Mouse (Mus musculus): Measurements from ENCODE around the gene Sik3. TPM values are rescaled to one million over a fixed set of nuclear protein-coding genes. Genes with fewer than 3 reads are reported as not detected.

Gene Sik3
- polyA plus RNA-seq, 1 experiment from 2014 or later, result 9.6 TPM

GRCm38 (mm10) chr9:46053014-46053666 is 40.5 kb downstream of the Sik3 start:
- no peak overlapping the region for H3K4me3 ChIP-seq (ENCODE audit: low read depth, low read length)
- H3K4me1 ChIP-seq (replicated peaks; ENCODE audit: control insufficient read depth, insufficient read depth, low read length), result peaks cover 16% of the 10 kb centered on the region
- no peak overlapping the region for H3K4me2 ChIP-seq (ENCODE audit: low read length)
- H3K9ac ChIP-seq (ENCODE audit: low read length), result no peak overlapping the region
- ATAC-seq (replicated peaks; ENCODE audit: low FRiP score, low TSS enrichment, low read depth), result no peak
- H3K27me3 ChIP-seq (replicated peaks; ENCODE audit: control insufficient read depth, insufficient read depth, low read length), result no peaks in the 10 kb centered on the region
- 84% methylated on average over 9 of the region's 9 CpGs for WGBS
- H3K36me3 ChIP-seq (ENCODE audit: control insufficient read depth, insufficient read depth, low read length), result no peaks in the 10 kb centered on the region
- H3K27ac ChIP-seq (ENCODE audit: low read depth), result no peak overlapping the region
- H3K9me3 ChIP-seq (ENCODE audit: control insufficient read depth, low read length), result no peaks in the 10 kb centered on the region
- DNase-seq (ENCODE audit: low spot score), result no peak

- H3K4me3 ChIP-seq (ENCODE audit: low read depth, low read length), result no peak overlapping the region
- 86% methylated on average over 3 of the region's 3 CpGs for WGBS
- H3K27ac ChIP-seq (ENCODE audit: low read depth), result no peak overlapping the region
- H3K36me3 ChIP-seq (ENCODE audit: control insufficient read depth, insufficient read depth, low read length), result no peaks in the 10 kb centered on the region
- H3K9ac ChIP-seq (ENCODE audit: low read length), result no peak overlapping the region
- ATAC-seq (replicated peaks; ENCODE audit: low FRiP score, low TSS enrichment, low read depth), result no peak
- no peak overlapping the region for H3K4me2 ChIP-seq (ENCODE audit: low read length)
- no peak for DNase-seq (ENCODE audit: low spot score)
- H3K4me1 ChIP-seq (replicated peaks; ENCODE audit: control insufficient read depth, insufficient read depth, low read length), result peaks cover 6% of the 10 kb centered on the region; the same call in 1 of the 2 replicates
- H3K27me3 ChIP-seq (replicated peaks; ENCODE audit: control insufficient read depth, insufficient read depth, low read length), result no peaks in the 10 kb centered on the region
- no peaks in the 10 kb centered on the region for H3K9me3 ChIP-seq (ENCODE audit: control insufficient read depth, low read length)
These were observed 45.4 kb downstream of the Sik3 start for GRCm38 (mm10) chr9:46058065-46058464.

GRCm38 (mm10) chr9:46060249-46060648 is 47.6 kb downstream of the Sik3 start:
- Histone ChIP-seq H3K9ac (ENCODE audit: low read length) (no peak overlapping the region), H3K27ac (ENCODE audit: low read depth) (no peak overlapping the region), H3K4me2 (ENCODE audit: low read length) (no peak overlapping the region), H3K9me3 (ENCODE audit: control insufficient read depth, low read length) (no peaks in the 10 kb centered on the region), H3K36me3 (ENCODE audit: control insufficient read depth, insufficient read depth, low read length) (no peaks in the 10 kb centered on the region), H3K4me3 (ENCODE audit: low read depth, low read length) (no peak overlapping the region), H3K4me1 (replicated peaks; ENCODE audit: control insufficient read depth, insufficient read depth, low read length) (peaks cover 3% of the 10 kb centered on the region; the same call in 1 of the 2 replicates), H3K27me3 (replicated peaks; ENCODE audit: control insufficient read depth, insufficient read depth, low read length) (no peaks in the 10 kb centered on the region)
- ATAC-seq (replicated peaks; ENCODE audit: low FRiP score, low TSS enrichment, low read depth), result no peak
- no peak for DNase-seq (ENCODE audit: low spot score)
- 81% methylated on average over 2 of the region's 2 CpGs for WGBS

GRCm38 (mm10) chr9:46061696-46062425 is 49.2 kb downstream of the Sik3 start:
- no peak overlapping the region for H3K4me3 ChIP-seq (ENCODE audit: low read depth, low read length)
- 65% methylated on average over 9 of the region's 9 CpGs for WGBS
- no peak overlapping the region for H3K9ac ChIP-seq (ENCODE audit: low read length)

GRCm38 (mm10) chr9:46064331-46064730 is 51.7 kb downstream of the Sik3 start:
- H3K4me2 ChIP-seq (ENCODE audit: low read length), result no peak overlapping the region
- H3K27ac ChIP-seq (ENCODE audit: low read depth), result no peak overlapping the region
- no peak overlapping the region for H3K9ac ChIP-seq (ENCODE audit: low read length)
- H3K36me3 ChIP-seq (ENCODE audit: control insufficient read depth, insufficient read depth, low read length), result no peaks in the 10 kb centered on the region
- peaks cover 7% of the 10 kb centered on the region; the same call in 1 of the 2 replicates for H3K4me1 ChIP-seq (replicated peaks; ENCODE audit: control insufficient read depth, insufficient read depth, low read length)
- no peak for ATAC-seq (replicated peaks; ENCODE audit: low FRiP score, low TSS enrichment, low read depth)
- no peaks in the 10 kb centered on the region for H3K27me3 ChIP-seq (replicated peaks; ENCODE audit: control insufficient read depth, insufficient read depth, low read length)
- no peak for DNase-seq (ENCODE audit: low spot score)
- H3K9me3 ChIP-seq (ENCODE audit: control insufficient read depth, low read length), result no peaks in the 10 kb centered on the region
- no peak overlapping the region for H3K4me3 ChIP-seq (ENCODE audit: low read depth, low read length)
- WGBS, result 92% methylated on average over 7 of the region's 7 CpGs

More at GRCm38 (mm10) chr9:46061696-46062425, 49.2 kb downstream of the Sik3 start:
- DNase-seq (ENCODE audit: low spot score), result no peak
- Histone ChIP-seq H3K4me1 (replicated peaks; ENCODE audit: control insufficient read depth, insufficient read depth, low read length) (0 out of 2 replicates have a peak, but pooled peaks cover 3% of the 10 kb centered on the region), H3K27ac (ENCODE audit: low read depth) (no peak overlapping the region), H3K36me3 (ENCODE audit: control insufficient read depth, insufficient read depth, low read length) (no peaks in the 10 kb centered on the region), H3K27me3 (replicated peaks; ENCODE audit: control insufficient read depth, insufficient read depth, low read length) (no peaks in the 10 kb centered on the region), H3K9me3 (ENCODE audit: control insufficient read depth, low read length) (no peaks in the 10 kb centered on the region), H3K4me2 (ENCODE audit: low read length) (no peak overlapping the region)
- no peak for ATAC-seq (replicated peaks; ENCODE audit: low FRiP score, low TSS enrichment, low read depth)

- ATAC-seq (replicated peaks; ENCODE audit: low FRiP score, low TSS enrichment, low read depth), result no peak
- 64% methylated on average over 4 of the region's 4 CpGs for WGBS
- Histone ChIP-seq H3K27ac (ENCODE audit: low read depth) (no peak overlapping the region), H3K4me2 (ENCODE audit: low read length) (no peak overlapping the region), H3K9me3 (ENCODE audit: control insufficient read depth, low read length) (no peaks in the 10 kb centered on the region), H3K36me3 (ENCODE audit: control insufficient read depth, insufficient read depth, low read length) (no peaks in the 10 kb centered on the region), H3K9ac (ENCODE audit: low read length) (no peak overlapping the region), H3K4me1 (replicated peaks; ENCODE audit: control insufficient read depth, insufficient read depth, low read length) (peaks cover 10% of the 10 kb centered on the region; the same call in 1 of the 2 replicates), H3K4me3 (ENCODE audit: low read depth, low read length) (no peak overlapping the region), H3K27me3 (replicated peaks; ENCODE audit: control insufficient read depth, insufficient read depth, low read length) (no peaks in the 10 kb centered on the region)
- no peak for DNase-seq (ENCODE audit: low spot score)
These were observed 54.1 kb downstream of the Sik3 start for GRCm38 (mm10) chr9:46066711-46067110.

GRCm38 (mm10) chr9:46067691-46068090 is 55.1 kb downstream of the Sik3 start:
- H3K27ac ChIP-seq (ENCODE audit: low read depth), result no peak overlapping the region
- H3K4me1 ChIP-seq (replicated peaks; ENCODE audit: control insufficient read depth, insufficient read depth, low read length), result peaks cover 7% of the 10 kb centered on the region; the same call in 1 of the 2 replicates
- no peaks in the 10 kb centered on the region for H3K9me3 ChIP-seq (ENCODE audit: control insufficient read depth, low read length)
- H3K36me3 ChIP-seq (ENCODE audit: control insufficient read depth, insufficient read depth, low read length), result no peaks in the 10 kb centered on the region
- no peak for ATAC-seq (replicated peaks; ENCODE audit: low FRiP score, low TSS enrichment, low read depth)
- 63% methylated on average over 7 of the region's 7 CpGs for WGBS
- DNase-seq (ENCODE audit: low spot score), result no peak
- H3K27me3 ChIP-seq (replicated peaks; ENCODE audit: control insufficient read depth, insufficient read depth, low read length), result no peaks in the 10 kb centered on the region
- H3K9ac ChIP-seq (ENCODE audit: low read length), result no peak overlapping the region
- no peak overlapping the region for H3K4me3 ChIP-seq (ENCODE audit: low read depth, low read length)
- no peak overlapping the region for H3K4me2 ChIP-seq (ENCODE audit: low read length)

- H3K4me2 ChIP-seq (ENCODE audit: low read length), result no peak overlapping the region
- H3K4me3 ChIP-seq (ENCODE audit: low read depth, low read length), result no peak overlapping the region
- no peak overlapping the region for H3K9ac ChIP-seq (ENCODE audit: low read length)
- ATAC-seq (replicated peaks; ENCODE audit: low FRiP score, low TSS enrichment, low read depth) (no peak), DNase-seq (ENCODE audit: low spot score) (no peak)
- H3K27me3 ChIP-seq (replicated peaks; ENCODE audit: control insufficient read depth, insufficient read depth, low read length), result no peaks in the 10 kb centered on the region
- H3K9me3 ChIP-seq (ENCODE audit: control insufficient read depth, low read length), result no peaks in the 10 kb centered on the region
- H3K27ac ChIP-seq (ENCODE audit: low read depth), result no peak overlapping the region
- H3K4me1 ChIP-seq (replicated peaks; ENCODE audit: control insufficient read depth, insufficient read depth, low read length), result peaks cover 7% of the 10 kb centered on the region; the same call in 1 of the 2 replicates
- no peaks in the 10 kb centered on the region for H3K36me3 ChIP-seq (ENCODE audit: control insufficient read depth, insufficient read depth, low read length)
- WGBS, result 84% methylated on average over 4 of the region's 4 CpGs
These were observed 56.4 kb downstream of the Sik3 start for GRCm38 (mm10) chr9:46069013-46069412.

All from intestine, embryonic 14.5 days (tissue).